Mouse (Mus musculus) Muller cell, postnatal 12 days (primary cell): ENCODE results near the gene Zfp518a.

Source experiments
- DNase-seq: peaks from one replicate; pipeline ENCODE4 v3.0.0-alpha.2; 2015; ENCODE audit errors: inconsistent ontology term

Zfp518a gene

DNA sequence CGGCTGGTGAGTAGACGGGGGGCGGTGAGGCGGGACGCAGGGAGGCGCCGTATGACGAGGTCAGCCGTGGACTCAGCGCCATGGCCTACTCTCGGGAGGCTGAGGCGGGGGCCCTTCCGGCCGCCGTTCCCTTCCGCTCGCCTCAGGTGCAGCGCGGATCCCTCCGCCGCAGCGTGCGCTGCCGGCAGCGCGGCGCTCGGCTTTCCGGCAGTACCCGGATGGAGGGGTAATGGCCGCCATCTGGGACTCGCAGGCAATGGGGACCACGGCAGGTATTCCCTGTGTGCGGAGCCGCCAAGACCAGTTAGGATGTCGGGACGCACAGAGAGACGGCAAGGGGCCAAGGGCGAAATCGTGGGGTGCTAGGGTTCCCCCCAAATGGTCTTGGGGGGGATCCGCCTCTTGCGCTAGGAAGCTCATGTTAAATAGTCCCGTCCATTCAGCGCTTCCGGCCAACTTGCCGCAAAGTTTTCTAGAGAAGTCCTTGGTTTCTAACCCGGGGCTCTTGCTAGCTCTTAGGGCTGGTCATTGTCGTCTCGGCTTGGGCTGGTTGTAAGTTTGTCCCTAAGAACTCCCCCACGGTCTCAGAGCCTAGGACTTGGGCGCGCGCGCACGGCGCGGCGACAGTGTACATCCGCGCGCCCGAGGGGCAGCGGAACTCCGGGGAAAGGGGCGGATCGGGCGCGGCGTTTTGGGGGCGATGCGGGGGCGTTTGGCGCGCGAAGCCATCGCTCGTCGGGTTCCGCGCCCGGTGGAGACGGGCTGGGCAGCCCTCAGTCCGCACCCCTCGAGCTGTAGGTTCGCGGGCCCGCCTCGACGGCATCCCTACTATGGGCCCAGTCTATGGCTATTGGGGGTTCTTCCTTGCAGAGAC, at the start of gene Zfp518a:
Gene Zfp518a, plus strand, starts transcription at position 187 of the 874 bp plus-strand sequence.
- DNase-seq: peak; percentile 97

DNA sequence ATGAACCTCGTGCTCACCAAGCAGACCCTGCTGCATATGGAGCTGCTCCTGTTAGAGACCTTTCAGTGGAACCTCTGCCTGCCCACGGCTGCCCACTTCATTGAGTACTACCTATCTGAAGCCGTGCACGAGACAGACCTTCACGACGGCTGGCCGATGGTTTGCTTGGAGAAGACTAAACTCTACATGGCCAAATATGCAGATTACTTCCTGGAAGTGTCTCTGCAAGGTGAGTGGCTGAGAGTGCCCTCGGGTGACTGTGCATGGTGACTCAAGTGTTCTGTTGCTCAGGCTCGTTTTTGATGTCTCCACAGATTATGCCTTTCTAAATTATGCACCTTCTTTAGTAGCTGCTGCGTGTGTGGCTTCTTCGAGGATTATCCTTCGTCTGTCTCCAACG, 49.8 kb upstream of the Zfp518a start:
- no peak for DNase-seq

DNA sequence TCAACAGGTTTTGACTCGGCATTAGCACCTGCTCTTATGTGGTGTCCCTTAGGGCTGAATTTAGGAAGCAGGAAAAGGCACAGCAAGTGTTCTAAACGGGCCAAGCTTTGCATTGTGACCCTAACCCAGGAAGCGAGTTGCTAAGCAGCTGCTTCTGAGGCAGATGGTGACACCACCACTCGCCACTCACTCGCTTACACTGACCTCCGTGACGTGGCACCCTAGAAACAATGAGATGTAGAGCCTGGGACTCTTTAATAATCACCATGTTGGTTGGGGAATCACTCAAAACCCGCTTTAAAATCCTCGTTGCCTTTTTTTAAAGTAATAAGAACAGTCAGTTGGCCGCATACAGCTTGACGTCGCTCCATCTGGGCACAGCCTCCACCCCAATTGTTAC, 45.1 kb upstream of the Zfp518a start:
- DNase-seq: no peak

DNA sequence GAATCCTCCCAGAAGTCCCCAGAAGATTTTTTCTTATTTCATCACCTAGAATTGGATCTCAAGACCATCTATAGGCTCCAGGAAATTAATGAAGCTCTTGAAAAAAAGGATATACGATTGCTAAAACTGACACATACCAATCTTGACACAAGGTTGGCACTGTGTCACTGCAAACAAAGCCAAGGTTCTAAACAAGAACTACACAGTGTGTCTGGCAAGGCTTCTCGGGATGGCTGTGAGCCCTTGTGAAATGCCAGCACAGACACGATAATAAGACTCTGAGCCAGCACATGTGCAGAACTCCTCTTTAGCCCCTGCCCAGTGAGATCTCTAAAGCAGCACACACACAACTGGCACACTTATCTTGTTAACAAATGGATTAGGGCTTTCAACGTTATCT, 35.0 kb upstream of the Zfp518a start:
- DNase-seq: peak; percentile 17

DNA sequence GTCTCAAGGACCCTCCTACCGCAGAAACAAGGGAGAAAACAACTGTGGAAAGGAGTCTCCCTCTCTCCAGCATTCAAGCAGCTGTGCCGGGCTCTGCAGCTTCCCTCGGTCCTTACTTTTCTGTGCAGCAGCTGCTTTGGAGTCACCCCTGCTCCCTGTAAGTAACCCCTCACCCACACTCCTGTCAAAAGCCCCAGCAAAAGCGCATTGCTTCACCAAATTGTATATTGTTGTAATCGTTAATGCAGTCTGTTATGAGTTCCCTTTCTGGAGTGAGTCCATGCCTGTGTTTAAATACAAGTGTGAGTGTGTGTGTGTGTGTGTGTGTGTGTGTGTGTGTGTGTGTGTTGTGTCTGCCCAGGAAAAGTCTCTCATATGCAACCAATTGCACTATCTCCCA, 26.2 kb upstream of the Zfp518a start:
- DNase-seq: no peak

DNA sequence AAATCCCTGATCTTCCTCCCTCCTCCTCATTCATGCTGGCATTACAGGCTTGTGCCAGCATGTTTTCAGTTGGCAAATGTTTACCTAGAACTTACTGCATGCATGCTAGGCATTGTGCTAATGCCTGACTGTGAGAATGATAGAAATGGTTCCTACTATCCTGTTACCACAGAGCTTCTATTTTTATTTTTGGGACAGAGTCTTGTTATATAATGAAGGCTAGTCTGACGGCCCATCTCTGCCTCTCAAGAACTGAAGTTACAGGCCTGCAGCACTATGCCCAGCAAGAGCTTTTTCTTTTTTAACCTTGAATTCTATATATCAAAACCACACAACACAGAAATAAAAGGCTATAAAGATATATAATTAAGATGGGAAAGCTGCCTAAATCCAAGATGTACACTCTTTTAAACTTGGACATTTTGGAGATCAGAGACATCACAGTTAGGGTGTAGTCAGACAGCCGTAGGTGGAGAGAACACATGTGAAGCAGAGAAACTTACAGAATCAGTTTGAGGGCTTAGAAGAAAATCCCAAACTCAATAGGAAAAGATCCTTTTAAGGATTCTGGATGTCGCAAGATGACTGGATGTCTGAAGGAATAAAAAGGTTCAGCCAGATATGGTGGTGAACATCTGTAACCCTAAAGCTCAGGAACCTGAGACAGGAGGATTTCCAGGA, 24.9 kb upstream of the Zfp518a start:
- DNase-seq: no peak

DNA sequence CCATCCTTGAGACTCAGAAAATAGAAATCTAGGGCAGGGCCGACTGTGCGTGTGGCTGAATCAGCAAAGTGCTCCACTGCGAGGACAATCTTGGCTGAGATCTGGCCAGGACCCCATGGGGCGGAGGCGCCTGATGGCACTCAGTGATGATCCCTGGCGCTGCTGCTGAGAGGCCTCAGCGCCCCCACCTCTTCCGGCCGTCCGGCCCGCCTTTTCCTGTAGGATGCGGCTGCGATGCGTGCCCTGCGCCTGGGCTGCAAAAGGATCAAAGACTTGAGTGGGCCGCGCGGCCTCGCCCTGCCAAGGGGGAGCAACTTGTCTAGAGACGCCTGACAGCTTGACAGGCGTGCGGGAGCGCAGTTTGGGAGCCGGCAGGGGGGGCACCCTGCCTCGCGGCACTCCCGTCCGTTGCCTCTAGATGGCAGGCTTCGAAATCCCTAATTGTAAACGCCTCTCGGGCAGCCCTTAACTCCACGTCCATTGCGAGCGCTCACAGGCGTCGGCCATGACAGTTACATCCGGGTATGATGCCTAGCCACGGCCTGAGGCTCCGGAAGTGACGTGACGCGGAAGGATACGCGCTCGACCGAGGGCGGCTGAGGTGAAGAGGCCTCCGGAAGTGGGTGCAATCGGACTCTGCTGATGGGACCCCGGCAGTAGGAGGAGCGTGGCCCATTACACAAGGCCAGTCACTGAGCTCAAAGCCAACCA, 21.4 kb upstream of the Zfp518a start:
- DNase-seq: peak; percentile 95

DNA sequence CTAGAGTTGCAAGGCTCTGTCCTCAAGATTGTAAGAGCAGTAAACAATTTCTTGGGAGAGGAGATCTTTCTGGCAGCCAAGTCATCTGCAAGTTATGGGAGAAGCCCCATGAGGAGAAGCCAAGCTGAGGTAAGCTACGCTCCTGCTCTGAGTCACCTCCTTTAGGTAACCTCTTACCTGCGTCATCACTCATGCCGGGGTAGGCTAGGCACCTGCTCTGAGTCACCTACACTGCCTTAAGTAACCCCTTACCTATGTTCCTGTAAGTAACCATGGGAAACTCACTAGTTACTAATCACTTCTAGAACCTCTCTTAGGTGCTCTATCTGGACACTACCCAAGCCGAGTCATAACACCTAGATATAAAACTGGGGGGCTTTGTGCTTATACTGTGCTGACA, 12.8 kb upstream of the Zfp518a start:
- DNase-seq: no peak

DNA sequence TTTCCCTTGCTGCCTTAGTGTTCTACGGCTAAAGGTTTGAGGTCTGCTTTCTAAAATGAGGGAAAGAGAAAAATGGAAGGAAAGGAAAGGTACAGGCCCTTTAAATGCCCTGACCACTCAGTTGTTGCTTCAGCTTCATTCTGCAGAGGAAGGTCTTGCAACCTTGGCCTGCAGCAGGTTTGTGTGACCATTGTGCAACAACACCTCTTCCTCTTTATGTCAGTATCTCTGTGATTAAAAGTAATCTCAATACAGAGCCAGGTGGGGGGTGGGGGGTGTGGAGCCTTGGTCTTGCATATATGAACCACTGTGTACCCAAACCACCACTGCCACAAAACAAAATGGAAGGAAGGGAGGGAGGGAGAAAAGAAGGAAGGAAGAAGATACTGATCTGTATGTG, 5.6 kb upstream of the Zfp518a start:
- DNase-seq: no peak

DNA sequence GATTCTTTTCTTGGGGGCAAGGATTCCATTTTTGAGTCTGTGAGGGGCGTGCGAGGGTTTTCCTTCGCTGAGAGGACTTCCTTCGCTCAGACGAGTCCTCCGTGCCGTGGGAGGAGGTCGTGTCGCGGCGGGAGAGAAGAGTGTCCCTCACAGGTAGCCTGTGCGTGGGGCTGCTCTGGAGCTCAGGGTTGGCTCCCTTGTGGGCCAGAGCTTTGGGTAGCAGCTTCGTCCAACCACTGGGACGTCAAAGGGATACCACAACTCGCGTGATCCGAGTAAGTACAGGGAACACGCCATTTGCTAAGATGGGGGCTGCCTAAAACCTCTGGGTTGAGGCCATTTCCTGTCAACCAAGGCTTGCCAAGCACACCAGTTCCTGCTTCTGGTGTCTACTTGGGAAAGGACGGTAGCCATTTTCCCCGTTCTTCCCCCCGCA, 416 bp upstream of the Zfp518a start:
- no peak for DNase-seq

DNA sequence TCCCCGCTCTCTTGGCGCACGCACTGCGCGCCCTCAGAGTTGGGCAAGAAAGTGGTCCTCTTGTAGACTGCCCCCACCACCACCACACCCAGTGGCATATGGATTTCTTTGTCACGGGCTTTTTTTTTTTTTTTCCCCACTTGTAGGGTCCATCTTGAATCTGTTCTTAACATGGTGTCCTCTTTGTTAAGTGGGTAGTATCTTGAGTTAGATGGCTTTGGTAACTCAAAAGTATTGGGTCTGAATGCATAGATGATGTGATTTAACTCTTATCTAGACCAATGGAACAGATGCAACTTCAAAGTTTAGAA, 843 bp downstream of the Zfp518a start:
- DNase-seq: no peak

DNA sequence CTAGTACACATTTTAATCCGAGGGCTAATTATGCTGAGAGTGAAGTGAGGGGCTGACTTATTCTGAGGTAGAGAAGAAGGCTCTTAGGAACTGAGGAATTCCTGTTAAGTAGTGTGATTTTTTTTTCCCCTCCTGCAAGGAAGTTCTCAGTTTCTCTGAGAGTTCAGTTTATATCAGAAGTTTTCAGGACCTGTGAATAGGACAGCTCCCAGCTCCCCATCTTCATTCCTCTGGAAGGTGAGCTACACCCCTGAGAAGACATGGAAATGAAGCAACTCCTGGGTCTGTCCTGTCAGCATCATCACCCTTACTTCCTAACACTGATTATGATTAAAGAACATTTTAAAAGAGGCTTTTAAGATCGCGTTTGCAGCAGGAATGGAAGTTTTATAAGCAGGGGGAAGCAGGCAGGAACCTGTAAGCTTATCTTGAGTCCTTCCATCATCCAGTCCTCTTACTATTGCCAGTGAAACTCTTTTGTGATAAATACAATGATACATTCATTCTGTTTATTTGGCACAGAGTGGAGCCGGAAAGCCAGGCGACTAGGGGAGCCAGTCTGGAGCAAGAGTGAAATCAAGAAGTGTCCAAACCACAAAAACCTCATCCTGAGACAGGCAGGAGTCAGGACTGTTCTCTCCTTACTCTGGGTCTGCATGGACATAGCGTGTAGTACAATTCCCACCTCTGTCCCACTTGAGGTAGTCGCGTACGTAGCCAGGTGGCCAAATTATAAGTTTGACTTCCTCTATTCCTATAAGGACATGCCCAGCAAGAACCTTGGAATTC, 37.3 kb downstream of the Zfp518a start:
- DNase-seq: peak; percentile 3

DNA sequence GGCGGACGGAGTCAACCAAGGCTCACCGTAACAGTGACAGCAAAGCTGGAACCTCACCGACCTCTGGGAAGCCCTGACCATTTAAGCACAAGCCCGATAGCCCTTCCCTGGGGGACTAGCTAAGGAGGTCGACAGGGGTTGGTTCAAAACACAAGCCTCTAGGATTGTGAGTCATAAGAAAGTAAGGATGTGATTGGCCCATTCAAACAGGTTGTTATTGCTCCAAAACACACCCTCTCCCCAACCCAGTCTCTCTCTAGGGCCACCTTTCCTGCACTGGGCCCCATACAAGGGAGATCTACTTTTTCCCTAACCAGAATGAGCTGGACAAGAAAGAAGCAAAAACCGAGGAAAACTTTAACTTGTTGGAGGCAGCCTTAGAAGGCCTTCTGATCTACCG, 40.9 kb downstream of the Zfp518a start:
- no peak for DNase-seq

DNA sequence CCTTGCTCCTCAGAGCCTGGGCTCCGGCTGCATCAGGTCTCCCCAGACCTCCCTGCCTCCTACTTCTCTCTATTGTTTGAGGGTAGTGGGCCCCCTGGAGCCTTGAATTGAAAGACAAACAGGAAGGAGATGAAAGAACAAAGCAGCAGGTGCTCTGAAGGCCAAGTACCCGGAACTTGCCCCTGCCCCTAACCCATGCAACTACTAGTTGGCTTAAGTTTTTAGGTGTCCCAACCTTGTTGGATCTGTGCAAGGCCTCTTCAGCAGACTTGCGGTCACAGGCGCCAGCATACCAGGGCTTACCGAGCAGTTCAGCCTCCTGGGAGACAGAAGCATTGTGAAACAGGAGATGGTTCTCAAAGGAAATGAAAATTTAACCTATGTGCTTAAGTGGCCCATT, 41.5 kb downstream of the Zfp518a start:
- DNase-seq: no peak

DNA sequence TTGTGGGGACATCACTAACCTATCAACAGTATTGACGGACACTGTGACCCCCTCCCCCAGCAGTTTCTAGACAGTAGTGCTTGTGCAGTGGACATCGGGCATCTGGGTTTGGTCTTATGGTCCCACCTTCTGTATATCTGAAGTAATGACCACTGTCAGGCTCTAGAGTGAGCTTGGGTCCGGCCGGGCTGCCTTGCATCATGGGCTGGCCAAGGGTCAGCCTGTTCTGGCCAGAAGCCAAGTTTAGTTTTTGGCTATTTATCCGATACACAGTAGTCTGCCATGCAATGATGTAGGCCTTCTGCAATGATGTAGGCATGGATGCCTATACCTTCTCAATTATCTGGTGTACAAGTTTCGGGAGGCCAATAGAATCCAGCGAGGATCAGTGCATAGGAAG, 49.0 kb downstream of the Zfp518a start:
- no peak for DNase-seq

DNA sequence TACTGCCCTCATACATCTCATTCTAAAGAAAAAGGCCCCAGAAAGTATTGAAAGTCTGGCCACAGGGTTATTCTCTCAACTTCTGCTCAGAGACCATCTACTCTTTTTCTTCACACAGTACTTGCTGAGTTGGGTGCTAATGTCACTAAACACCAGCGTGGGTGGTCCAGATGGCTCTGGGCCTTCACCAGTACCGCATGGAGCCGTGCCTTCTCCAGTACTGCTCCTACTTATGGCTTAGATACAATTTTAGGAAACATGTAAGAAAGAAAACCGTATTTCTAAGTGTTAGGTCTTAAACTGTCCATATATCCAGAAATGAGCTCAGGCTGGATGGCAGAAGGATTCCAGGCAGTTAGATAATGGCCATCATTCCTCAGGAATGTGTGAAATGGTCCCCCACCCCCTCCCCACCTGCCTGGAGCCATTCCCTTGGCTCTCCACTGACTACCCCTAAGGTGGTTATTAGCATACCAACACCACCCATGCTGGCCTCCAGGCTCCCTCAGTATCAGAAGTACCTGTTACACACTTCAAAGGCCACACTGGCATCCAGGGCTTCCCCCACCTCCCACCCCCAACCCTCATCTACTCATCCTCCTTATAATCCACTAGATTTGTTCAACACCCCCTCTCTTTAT, 52.6 kb downstream of the Zfp518a start:
- DNase-seq: no peak

DNA sequence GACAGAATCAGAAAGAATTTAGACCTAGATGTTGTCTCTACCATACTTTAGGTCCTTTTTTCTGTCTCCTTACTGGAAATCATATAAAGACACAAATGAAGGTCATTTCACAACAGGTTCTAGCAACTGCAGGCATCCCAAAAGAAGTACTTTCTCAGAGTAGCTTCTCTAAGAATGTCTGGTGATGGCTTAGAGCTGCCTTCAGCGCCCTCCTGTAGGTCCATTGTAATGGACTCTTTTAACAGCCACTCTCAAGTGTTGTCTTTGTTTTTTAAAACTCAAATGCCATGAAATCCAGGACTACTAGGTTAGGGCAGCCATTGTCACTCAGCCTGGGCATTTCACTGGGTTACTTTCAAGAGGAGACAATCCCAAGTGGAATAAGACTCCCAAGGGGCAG, 64.5 kb downstream of the Zfp518a start:
- DNase-seq: no peak

DNA sequence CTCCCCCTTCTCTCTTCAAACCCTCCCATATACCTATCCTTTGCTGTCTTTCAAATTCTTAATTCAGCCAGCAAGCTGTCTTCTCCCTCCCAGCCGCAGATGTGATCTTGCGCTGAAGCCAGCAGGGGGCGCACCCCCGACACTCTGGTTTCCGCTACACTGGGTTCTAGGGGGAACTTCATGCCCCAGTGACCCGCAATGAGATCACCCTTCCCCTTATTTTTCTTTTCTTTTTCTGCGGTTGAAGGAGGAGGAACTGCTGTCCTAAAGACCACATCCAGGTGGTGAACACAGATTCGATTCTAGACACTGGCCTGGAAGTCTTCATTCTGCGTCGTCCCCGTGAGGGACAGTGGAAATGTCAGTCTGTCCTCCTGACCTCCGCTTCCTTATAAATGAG, 68.5 kb downstream of the Zfp518a start:
- DNase-seq: peak; percentile 34

DNA sequence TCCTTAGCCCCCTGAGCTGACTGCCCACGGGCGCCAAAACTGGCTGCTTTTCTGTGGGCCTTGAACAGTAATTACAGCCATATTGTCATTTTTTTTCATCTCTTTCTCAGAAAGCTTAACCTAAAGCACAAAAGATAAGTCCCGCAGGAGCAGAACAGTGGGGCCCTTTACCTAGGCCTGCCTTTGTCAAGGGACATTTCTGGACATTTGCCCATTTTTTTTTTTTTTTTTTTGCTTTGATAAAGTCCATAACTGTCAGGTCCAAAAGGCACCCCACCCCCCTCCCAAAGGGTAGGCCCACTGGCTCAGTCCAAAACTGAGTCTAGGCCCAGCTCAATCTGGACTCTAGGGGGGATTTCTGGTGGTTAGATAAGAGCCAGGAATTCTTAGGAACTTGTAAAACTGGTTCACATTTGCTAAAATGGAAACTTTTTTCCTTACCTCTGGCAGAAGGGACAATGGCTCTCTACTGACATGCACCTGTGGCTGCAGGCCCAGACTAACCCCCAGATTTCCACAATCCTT, 69.9 kb downstream of the Zfp518a start:
- DNase-seq: no peak

DNA sequence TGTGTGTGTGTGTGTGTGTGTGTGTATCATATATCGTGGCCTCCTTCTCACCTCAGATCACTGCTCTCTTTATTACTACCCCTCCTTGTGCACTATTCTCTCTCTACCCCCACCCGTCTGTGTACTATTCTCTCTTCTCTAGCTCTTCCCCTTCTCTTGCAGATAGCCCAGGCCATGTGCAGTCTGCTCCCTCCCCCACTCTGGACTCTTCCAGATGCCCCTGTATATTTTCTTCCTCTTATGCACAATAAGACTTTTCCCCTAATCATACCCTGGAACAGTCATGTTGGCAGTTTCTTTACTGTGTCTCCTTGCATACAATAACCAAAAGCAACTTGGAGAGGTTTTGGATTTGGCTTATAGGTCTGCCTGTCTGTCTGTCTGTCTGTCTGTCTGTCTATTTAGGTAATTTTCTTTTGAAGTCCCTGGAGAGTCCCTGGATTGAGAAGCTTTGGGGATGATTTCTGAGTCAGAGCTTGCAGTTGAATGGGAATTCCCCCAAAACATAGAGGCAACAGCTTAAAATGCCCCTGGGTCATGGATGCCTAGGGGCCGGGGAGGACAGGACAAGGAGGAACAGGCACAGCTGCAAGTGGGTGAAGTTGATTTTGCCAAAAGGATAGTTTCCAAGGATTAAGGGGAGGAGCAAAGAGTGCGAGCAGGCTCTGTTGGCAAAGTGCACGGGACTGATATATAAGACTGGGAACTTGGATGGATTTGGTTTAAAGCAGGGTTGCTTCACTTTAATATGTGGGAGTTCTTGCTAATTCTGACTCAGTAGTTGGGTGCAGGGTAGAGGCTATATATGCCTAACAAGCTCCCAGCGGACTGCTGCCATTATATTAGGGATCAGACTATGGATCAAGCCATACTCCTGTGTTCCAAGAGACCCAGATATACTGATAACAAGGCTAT, 70.7 kb downstream of the Zfp518a start:
- DNase-seq: no peak
